Mouse (Mus musculus) left cerebral cortex, adult 11 months (tissue): Measurements from ENCODE around the gene Ell.

Source experiments
- DNase-seq: peaks from one replicate; pipeline ENCODE4 v3.0.0; 2022; ENCODE audit warnings: low spot score

Gene Ell

GRCm38 (mm10) chr8:70535701-70536100, 3.6 kb upstream of the Ell start:
- DNase-seq: no peak

GRCm38 (mm10) chr8:70538024-70538579, 1.2 kb upstream of the Ell start:
- DNase-seq: no peak

GRCm38 (mm10) chr8:70538633-70539076, 602 bp upstream of the Ell start:
- DNase-seq: peak; percentile 99

- no peak for DNase-seq
These were observed 803 bp downstream of the Ell start for GRCm38 (mm10) chr8:70540013-70540506.

GRCm38 (mm10) chr8:70540507-70541071, 1.3 kb downstream of the Ell start:
- no peak for DNase-seq

- no peak for DNase-seq
These were observed 1.8 kb downstream of the Ell start for GRCm38 (mm10) chr8:70541081-70541480.

- no peak for DNase-seq
These were observed 5.0 kb downstream of the Ell start for GRCm38 (mm10) chr8:70544200-70544687.

GRCm38 (mm10) chr8:70546412-70546811, 7.2 kb downstream of the Ell start:
- DNase-seq: no peak

- DNase-seq: no peak
These were observed 8.5 kb downstream of the Ell start for GRCm38 (mm10) chr8:70547762-70548161.

- DNase-seq: no peak
These were observed 10.3 kb downstream of the Ell start for GRCm38 (mm10) chr8:70549412-70550184.

- no peak for DNase-seq
These were observed 12.4 kb downstream of the Ell start for GRCm38 (mm10) chr8:70551558-70552161.

- DNase-seq: no peak
These were observed 13.6 kb downstream of the Ell start for GRCm38 (mm10) chr8:70552836-70553235.

GRCm38 (mm10) chr8:70553740-70554139, 14.5 kb downstream of the Ell start:
- no peak for DNase-seq

- DNase-seq: no peak
These were observed 16.0 kb downstream of the Ell start for GRCm38 (mm10) chr8:70555079-70555747.

- DNase-seq: no peak
These were observed 19.1 kb downstream of the Ell start for GRCm38 (mm10) chr8:70558334-70558733.

- no peak for DNase-seq
These were observed 19.7 kb downstream of the Ell start for GRCm38 (mm10) chr8:70558983-70559382.

GRCm38 (mm10) chr8:70560096-70560495, 20.8 kb downstream of the Ell start:
- DNase-seq: no peak

GRCm38 (mm10) chr8:70560564-70560963, 21.3 kb downstream of the Ell start:
- DNase-seq: no peak

GRCm38 (mm10) chr8:70561357-70561756, 22.1 kb downstream of the Ell start:
- DNase-seq: no peak

GRCm38 (mm10) chr8:70561809-70562535, 22.7 kb downstream of the Ell start:
- peak; percentile 62 for DNase-seq

- no peak for DNase-seq
These were observed 23.5 kb downstream of the Ell start for GRCm38 (mm10) chr8:70562802-70563201.
